Mouse (Mus musculus): ENCODE results near the gene Itga3.

DNA sequence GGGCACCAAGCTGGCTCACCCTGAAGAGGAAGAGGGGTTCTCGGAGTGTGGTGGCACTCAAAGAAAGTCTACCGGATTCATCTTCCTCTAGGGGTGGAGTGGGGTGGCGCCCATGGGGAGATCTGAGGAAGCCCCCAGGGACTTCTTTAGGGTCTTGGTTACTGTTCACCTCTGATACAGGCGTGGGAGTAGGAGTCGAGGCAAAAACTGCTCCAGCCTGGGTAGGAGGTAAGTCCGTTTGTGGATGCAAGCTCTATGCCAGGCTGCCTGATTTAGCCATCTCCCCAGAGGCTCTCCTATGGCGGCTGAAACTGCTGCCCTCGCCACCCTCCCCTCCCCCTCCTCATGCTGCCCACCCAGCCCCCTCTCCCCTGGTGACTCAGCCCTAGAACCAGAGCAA lies 4.5 kb downstream of the Itga3 start:
- TF ChIP-seq CTCF (IDR thresholded peaks at IDR 0.05; ENCODE audit: control insufficient read depth, insufficient read depth, insufficient read length) (no peak), MYOG (IDR thresholded peaks at IDR 0.05; ENCODE audit: control insufficient read depth, extremely low read depth, insufficient read length) (no peak), MAX (IDR thresholded peaks at IDR 0.05) (no peak), USF1 (IDR thresholded peaks at IDR 0.05; ENCODE audit: low read depth) (no peak), CEBPB (IDR thresholded peaks at IDR 0.05; ENCODE audit: low read depth) (no peak)
